Mouse (Mus musculus) liver, embryonic 14.5 days (tissue): ENCODE results near the gene Eml4.

ENCODE experiments used
- CTCF ChIP-seq: IDR thresholded peaks from 2 replicates; pipeline ENCODE4 v1.5.1; 2016; ENCODE audit warnings: antibody characterized with exemption, low read depth, control low read depth
- EP300 ChIP-seq: IDR thresholded peaks from 2 replicates; pipeline ENCODE4 v1.6.1; 2016; ENCODE audit warnings: antibody characterized with exemption, low read depth

GRCm38 (mm10) chr17:83430607-83431006 lies 79.9 kb downstream of the Eml4 start:
- TF ChIP-seq CTCF (no peak), EP300 (no peak)
